Mouse (Mus musculus): Measurements from ENCODE around the gene Cnnm2.
"Not testable (repeated sequence)": the region's sequence is repeated elsewhere in the genome, so short reads cannot be mapped to it uniquely, and the experiment has no call there.

The Cnnm2 gene

GRCm38 (mm10) chr19:46761247-46761946 is at the start of gene Cnnm2:
Cnnm2 (plus strand) TSS chr19:46761596.
- in situ Hi-C loops (cut with MboI, MseI): loop anchor here (5.0 kb wide), 2 partner anchors 106 to 231 kb away; no protein-coding TSS in a partner anchor

GRCm38 (mm10) chr19:46714234-46714633 is 47.2 kb upstream of the Cnnm2 start:
- in situ Hi-C loops (cut with MboI, MseI): no loop called here

- in situ Hi-C loops (cut with MboI, MseI): no loop called here
Observed at GRCm38 (mm10) chr19:46715016-46715415, 46.4 kb upstream of the Cnnm2 start.

- in situ Hi-C loops (cut with MboI, MseI): no loop called here
Observed at GRCm38 (mm10) chr19:46718150-46718549, 43.2 kb upstream of the Cnnm2 start.

GRCm38 (mm10) chr19:46724411-46724810 is 37.0 kb upstream of the Cnnm2 start:
- in situ Hi-C loops (cut with MboI, MseI): no loop called here

- in situ Hi-C loops (cut with MboI, MseI): no loop called here
Observed at GRCm38 (mm10) chr19:46726142-46726541, 35.3 kb upstream of the Cnnm2 start.

GRCm38 (mm10) chr19:46727140-46727736 is 34.2 kb upstream of the Cnnm2 start:
- in situ Hi-C loops (cut with MboI, MseI): no loop called here

GRCm38 (mm10) chr19:46727945-46728540 is 33.4 kb upstream of the Cnnm2 start:
- in situ Hi-C loops (cut with MboI, MseI): no loop called here

- in situ Hi-C loops (cut with MboI, MseI): no loop called here
Observed at GRCm38 (mm10) chr19:46728909-46729308, 32.5 kb upstream of the Cnnm2 start.

GRCm38 (mm10) chr19:46731351-46731750 is 30.0 kb upstream of the Cnnm2 start:
- in situ Hi-C loops (cut with MboI, MseI): no loop called here

GRCm38 (mm10) chr19:46732673-46733072 is 28.7 kb upstream of the Cnnm2 start:
- in situ Hi-C loops (cut with MboI, MseI): not testable (repeated sequence)

- in situ Hi-C loops (cut with MboI, MseI): no loop called here
Observed at GRCm38 (mm10) chr19:46733626-46734025, 27.8 kb upstream of the Cnnm2 start.

- in situ Hi-C loops (cut with MboI, MseI): loop anchor here (5.0 kb wide), 2 partner anchors 68 to 148 kb away; no protein-coding TSS in a partner anchor
Observed at GRCm38 (mm10) chr19:46735241-46735640, 26.2 kb upstream of the Cnnm2 start.

GRCm38 (mm10) chr19:46737106-46737505 is 24.3 kb upstream of the Cnnm2 start:
- in situ Hi-C loops (cut with MboI, MseI): loop anchor here (5.0 kb wide), 2 partner anchors 70 to 150 kb away; no protein-coding TSS in a partner anchor

GRCm38 (mm10) chr19:46740341-46741008 is 20.9 kb upstream of the Cnnm2 start:
- in situ Hi-C loops (cut with MboI, MseI): no loop called here

GRCm38 (mm10) chr19:46741574-46741973 is 19.8 kb upstream of the Cnnm2 start:
- in situ Hi-C loops (cut with MboI, MseI): no loop called here

GRCm38 (mm10) chr19:46744681-46745080 is 16.7 kb upstream of the Cnnm2 start:
- in situ Hi-C loops (cut with MboI, MseI): no loop called here

- in situ Hi-C loops (cut with MboI, MseI): no loop called here
Observed at GRCm38 (mm10) chr19:46747799-46748198, 13.6 kb upstream of the Cnnm2 start.

GRCm38 (mm10) chr19:46752235-46752634 is 9.2 kb upstream of the Cnnm2 start:
- in situ Hi-C loops (cut with MboI, MseI): no loop called here

- in situ Hi-C loops (cut with MboI, MseI): no loop called here
Observed at GRCm38 (mm10) chr19:46755066-46755465, 6.3 kb upstream of the Cnnm2 start.

- in situ Hi-C loops (cut with MboI, MseI): no loop called here
Observed at GRCm38 (mm10) chr19:46756221-46756620, 5.2 kb upstream of the Cnnm2 start.

GRCm38 (mm10) chr19:46759096-46759495 is 2.3 kb upstream of the Cnnm2 start:
- in situ Hi-C loops (cut with MboI, MseI): no loop called here
